Mouse (Mus musculus) brain, embryonic 14.5 days (tissue): ENCODE measurements around the gene Xrra1.

ENCODE experiments used
- CTCF ChIP-seq: fragments of 200-500 bp; IDR thresholded peaks from 2 replicates; pipeline ENCODE4 v1.5.1; 2012; ENCODE audit warnings: inconsistent platforms, mild to moderate bottlenecking, moderate library complexity, borderline replicate concordance; ENCODE audit not compliant: insufficient read depth, insufficient read length; ENCODE audit errors: extremely low read depth
- POLR2A ChIP-seq: fragments of 200-500 bp; IDR thresholded peaks from 2 replicates; pipeline ENCODE4 v1.6.1; 2012; ENCODE audit warnings: mild to moderate bottlenecking, inconsistent platforms, borderline replicate concordance; ENCODE audit not compliant: poor library complexity, insufficient read depth, insufficient read length, severe bottlenecking; ENCODE audit errors: extremely low read depth

DNA sequence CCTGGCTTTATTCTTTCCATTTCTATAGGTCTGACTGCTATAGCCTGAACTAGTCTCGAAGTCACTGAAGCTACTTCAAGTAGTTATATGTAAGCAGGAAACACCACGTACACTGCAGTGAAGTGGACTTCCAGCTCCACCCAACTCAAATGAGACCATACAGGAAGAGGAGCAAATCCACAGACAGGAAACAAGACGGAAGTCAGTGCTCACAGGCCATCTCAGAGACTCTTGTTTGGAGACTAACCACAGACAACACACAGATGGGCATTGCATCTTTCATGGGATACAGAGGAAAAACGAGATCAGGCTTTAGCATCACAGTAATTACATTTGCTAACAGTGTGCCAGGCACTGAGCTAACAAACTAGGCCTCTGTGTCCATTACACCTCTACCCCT, 87.4 kb downstream of the Xrra1 start:
- no peak for TF ChIP-seq CTCF
- no peak for TF ChIP-seq POLR2A
